Mouse (Mus musculus): ENCODE measurements at regions not wholly inside any gene's neighbourhood (a gene's known extent, or its start where the extent isn't known, plus 50 kb on each side); places are given as distances from the start of the nearest gene placed in this dataset.
"Not testable (repeated sequence)": the region's sequence is repeated elsewhere in the genome, so short reads cannot be mapped to it uniquely, and the experiment has no call there.

DNA sequence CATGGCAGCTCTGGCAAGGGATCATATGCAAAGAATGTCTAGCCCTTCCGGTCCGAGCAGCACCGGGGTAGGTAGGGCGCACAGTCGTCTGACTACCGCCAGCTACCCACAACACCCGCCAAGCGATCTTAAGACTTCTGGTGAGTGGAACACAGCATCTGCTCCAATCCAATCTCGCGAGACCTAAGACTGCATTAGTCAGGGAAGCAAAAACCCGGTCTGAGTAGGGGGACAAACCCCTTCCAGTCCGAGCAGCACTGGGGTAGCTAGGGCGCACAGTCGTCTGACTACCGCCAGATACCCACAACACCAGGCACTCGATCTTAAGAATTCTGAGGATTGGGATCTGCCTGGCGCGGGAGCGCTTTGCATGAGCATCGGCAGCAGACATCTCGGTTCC lies 57.1 kb downstream of the Nap1l2 start:
- DNase-seq (ENCODE audit: low spot score in 2 of 2) = not testable (repeated sequence)

DNA sequence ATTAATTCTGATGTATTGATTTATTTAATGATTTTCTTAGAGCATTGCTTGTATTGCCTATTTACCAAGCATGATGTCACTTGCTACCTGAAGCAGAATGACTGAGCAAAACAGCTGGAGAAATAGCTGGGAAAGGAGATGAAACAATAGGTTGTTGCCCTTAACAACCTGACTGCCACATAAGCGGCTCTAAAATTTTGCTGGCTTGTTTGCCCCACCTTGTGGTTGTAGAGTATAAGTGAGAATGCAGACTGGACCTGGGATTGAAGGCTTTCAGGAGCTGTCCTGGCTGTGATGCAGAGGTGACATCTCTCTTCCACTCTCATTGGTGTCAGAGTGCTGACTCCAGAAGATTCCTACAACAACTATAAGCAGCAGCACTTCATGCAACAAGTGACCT lies 77.3 kb downstream of the Nap1l2 start:
- no peak for DNase-seq (ENCODE audit: low spot score in 2 of 2)

DNA sequence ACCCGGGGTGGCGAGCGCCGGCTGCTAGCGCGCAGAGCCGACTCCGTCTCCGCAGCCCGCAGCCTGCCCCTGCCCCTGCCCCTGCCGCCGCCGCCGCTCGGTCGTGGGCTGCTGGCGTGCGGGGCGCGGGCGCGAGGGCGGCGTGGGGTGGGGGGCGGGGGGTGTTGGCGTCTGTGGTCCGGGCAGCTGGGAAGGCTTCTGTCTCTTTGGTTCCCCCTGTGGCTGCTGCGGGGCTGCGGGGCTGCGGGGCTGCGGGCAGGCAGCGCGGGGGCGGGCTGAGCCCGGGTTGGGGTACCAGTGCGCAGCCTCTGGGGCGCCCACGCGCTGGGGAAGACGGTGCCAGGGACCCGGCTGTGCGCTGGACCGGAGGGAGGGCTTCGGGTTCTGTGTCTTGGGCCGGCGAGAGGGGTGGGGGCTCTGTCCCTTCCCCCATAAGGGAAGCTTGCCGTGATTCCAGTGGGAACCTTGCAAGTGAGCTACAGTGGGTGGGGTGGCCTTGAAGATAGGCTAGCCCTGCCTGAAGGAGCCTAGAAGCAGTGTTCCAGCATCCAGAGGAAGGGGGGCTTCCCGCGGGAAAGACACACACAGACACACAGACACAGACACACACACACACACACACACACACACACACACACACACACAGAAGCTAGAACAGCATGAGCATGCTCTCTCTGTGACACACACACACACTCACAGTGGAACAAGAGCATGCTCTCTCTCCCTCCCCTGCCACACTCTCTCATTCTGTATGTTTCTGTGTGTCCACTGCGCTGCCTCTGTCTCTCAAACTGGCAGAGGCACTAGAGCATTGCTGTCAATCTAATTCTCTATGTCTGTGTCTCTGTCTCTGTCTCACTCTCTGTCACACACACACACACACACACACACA lies 118.5 kb downstream of the Nap1l2 start:
- DNase-seq (ENCODE audit: low spot score in 2 of 2) = not testable (repeated sequence)

DNA sequence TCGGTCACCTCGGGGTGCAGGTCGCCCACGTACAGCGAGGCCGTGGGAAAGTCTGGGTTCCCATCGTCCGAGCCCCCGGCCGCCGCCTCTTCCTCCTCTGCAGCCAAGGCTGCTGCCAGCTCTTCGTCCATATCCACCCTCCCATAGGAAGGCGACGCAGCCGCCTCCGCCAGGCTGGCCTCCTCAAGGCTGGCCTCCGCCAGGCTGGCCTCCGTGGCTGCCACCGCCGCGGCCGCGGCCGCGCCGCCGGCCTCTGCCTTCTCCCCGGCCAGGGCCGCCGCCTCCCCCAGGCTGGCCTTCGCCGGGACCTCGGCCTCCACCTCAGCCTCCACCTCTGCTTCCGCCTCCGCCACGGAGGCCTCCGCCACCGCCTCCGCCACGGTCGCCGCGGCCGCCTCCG lies 119.3 kb downstream of the Nap1l2 start:
- DNase-seq (ENCODE audit: low spot score in 2 of 2) = not testable (repeated sequence)

DNA sequence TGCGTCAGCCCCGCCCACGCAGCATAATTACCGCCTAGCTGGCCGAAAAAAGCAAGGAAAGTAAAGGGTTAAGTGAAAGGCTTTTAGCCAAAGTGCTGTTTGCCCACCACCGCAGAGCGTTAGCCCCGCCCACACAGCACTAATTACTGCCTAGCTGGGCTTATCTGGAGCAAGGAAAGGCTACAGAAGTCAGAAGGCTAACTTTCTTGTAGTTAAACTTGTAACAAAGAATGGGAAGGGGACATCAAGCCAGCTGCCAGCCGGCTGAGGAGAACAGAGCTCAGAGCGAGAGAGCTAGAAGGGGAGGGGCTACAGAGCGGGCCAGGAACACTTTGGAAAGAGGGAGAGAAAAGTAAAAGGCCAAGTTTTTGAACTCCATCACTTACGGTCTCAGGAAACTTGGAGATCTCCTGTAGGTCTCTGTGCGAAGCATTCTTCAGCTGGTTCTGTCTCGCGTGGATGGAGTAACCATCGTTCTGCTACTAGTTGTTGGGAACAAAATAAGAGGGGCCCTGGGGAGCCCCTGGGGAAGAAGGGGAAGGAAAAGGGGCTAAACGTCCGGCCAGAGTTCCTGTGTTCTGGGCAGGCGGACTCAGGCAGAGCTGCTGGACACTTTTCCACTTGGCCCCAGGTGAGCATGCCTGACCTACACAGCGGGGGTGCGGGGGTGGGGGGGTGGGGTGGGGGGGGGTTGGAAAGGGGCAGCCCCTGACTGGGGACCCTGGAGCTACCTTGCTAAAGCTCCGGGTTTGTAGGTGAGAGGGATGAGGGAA lies 98.3 kb downstream of the 1700018G05Rik start:
- peak in 1 of 2 experiments; percentile 1 for DNase-seq (ENCODE audit: low spot score in 2 of 2)

DNA sequence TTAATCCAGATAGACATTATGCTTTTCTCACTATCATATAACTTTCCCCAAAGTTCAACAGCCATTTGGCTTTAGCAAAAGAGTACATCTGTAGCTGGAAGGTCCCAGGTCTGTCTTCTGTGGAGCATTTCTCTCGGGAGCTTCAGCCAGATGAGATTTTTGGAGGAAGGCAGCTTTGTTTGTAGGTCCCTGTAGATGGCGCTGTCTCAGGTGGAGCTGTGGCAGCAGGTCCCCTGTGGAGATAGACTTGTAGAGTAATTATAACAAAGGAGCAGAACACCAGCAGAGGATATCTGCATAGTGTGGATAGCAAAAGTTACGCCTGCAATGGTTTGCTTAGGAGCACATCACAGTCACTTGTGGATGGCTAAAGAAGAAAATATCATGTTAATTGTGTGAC lies 97.3 kb downstream of the 1700018G05Rik start:
- not testable (repeated sequence) for DNase-seq (ENCODE audit: low spot score in 2 of 2)

DNA sequence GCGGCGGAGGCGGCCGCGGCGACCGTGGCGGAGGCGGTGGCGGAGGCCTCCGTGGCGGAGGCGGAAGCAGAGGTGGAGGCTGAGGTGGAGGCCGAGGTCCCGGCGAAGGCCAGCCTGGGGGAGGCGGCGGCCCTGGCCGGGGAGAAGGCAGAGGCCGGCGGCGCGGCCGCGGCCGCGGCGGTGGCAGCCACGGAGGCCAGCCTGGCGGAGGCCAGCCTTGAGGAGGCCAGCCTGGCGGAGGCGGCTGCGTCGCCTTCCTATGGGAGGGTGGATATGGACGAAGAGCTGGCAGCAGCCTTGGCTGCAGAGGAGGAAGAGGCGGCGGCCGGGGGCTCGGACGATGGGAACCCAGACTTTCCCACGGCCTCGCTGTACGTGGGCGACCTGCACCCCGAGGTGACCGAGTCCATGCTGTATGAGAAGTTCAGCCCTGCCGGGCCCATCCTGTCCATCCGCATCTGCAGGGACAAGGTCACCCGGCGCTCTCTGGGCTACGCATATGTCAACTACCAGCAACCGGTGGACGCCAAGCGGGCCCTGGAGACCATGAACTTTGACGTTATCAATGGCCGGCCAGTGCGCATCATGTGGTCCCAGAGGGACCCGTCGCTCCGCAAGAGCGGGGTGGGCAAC lies 85.4 kb downstream of the 1700018G05Rik start:
- not testable (repeated sequence) for DNase-seq (ENCODE audit: low spot score in 2 of 2)

DNA sequence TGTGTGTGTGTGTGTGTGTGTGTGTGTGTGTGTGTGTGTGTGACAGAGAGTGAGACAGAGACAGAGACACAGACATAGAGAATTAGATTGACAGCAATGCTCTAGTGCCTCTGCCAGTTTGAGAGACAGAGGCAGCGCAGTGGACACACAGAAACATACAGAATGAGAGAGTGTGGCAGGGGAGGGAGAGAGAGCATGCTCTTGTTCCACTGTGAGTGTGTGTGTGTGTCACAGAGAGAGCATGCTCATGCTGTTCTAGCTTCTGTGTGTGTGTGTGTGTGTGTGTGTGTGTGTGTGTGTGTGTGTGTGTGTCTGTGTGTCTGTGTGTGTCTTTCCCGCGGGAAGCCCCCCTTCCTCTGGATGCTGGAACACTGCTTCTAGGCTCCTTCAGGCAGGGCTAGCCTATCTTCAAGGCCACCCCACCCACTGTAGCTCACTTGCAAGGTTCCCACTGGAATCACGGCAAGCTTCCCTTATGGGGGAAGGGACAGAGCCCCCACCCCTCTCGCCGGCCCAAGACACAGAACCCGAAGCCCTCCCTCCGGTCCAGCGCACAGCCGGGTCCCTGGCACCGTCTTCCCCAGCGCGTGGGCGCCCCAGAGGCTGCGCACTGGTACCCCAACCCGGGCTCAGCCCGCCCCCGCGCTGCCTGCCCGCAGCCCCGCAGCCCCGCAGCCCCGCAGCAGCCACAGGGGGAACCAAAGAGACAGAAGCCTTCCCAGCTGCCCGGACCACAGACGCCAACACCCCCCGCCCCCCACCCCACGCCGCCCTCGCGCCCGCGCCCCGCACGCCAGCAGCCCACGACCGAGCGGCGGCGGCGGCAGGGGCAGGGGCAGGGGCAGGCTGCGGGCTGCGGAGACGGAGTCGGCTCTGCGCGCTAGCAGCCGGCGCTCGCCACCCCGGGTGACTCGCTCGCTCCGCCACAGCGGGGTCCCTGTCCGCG lies 84.4 kb downstream of the 1700018G05Rik start:
- not testable (repeated sequence) for DNase-seq (ENCODE audit: low spot score in 2 of 2)

DNA sequence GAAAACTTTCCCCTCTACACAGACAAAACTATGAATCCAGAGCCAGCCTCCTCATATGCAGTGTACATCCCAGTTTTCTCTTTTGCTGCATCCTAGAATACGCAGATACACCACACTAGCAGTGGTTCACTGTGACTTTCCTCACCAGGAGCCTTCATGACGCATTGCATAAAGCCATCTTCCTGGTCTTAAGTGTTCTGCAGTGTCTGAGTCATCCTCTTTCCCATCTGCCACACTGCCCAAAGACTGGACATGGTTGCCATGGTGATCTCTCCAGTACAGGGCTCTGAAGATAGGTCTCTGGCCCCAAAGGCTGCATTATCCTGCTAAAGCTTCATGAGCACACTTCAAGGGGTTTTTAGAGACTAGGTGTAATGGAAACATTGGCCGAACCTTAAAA lies 65.8 kb downstream of the 1700018G05Rik start:
- not testable (repeated sequence) for DNase-seq (ENCODE audit: low spot score in 2 of 2)
